Mouse (Mus musculus) brain, embryonic 18.5 days (tissue): ENCODE measurements at regions not wholly inside any gene's neighbourhood (a gene's known extent, or its start where the extent isn't known, plus 50 kb on each side); places are given as distances from the start of the nearest gene placed in this dataset.

Experiments used
- DNase-seq: peaks from one replicate; pipeline ENCODE4 v3.0.0-alpha.2; 2012; ENCODE audit warnings: low read depth, low spot score

DNA sequence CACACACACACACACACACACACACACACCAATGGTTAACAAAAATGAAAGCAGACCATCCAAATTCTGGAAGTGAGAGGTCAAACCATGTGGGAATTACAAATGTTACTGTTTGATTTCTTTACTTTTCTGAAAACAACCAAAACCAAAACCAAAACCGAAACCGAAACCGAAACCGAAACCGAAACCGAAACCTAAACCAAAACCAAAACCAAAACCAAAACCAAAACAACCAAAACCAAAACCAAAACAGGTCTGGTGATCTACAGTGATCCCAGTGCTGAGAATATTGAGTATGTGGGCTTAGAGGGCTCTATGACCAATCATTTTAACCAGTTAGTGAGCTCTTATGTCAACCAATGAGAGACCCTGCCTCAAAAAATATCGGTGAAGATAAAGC lies 1407.6 kb upstream of the Cdh20 start:
- DNase-seq, result no peak

DNA sequence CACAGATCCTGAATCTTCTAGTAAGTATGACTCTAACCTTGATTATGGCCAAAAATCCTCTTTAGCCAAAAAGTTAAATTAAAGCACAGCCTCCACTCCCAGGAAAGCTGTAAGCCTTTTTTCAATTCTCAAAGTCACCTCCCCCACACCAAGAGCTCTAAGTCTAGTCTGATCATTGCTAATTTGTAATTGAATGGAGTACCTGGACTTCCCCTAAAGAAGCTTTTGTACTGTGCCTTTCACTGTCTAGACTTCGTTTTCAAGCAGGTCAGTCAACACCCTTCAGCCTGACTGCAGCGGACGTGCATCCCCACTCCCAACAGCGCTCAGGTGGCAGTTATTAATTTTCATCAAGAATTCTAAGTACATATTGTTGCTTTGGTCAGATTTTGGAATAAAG lies 1395.5 kb upstream of the Cdh20 start:
- DNase-seq, result no peak

DNA sequence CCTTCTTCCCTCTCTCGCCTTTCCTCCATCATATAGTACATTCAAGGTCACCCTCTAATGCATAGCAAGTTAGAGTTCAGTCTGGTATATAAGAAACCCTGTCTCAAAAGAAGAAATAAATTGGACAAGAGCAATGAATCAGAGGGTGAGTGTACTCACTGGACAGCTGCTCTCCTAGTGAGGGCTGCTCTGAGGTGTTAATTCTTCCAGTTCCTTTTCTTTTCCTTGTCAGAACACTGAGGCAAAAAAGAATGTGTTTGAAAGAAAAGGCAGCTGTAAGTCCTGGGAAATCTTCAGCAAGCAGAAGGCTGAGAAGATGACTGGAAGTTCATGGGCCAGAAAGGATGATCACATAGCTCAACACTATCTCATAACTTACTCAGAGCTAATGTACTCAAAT lies 1348.2 kb upstream of the Cdh20 start:
- DNase-seq, result no peak

DNA sequence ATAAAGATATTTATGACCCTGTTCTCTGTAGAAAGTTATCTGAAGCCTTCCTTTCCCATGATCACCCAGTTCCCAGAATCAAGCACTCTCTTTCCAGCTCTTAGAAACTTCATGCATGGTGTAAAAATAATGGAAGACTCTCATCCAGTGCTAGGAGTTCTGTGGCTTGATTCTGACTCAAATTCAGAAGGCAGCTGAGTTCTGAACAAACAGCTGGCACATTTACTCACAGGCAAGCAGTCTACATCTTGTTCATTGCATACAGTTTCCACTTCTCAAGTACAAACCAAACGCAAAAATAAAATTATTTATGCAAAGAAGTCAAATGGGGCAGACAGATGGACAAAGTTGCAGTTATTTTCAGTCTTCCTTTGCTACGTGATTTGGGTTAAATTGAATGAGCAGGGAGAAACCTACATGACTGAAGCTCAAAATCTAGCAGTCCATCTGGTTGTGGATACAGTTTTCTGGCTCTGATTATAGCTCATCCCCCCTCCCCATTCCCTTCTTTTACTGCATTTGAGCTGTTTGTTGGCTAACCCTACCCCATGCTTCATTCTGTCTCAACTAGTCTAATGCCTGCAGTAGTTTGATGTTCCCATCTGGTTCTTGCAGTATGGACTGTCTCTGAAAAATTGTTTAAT lies 1347.2 kb upstream of the Cdh20 start:
- DNase-seq, result peak; percentile 8

DNA sequence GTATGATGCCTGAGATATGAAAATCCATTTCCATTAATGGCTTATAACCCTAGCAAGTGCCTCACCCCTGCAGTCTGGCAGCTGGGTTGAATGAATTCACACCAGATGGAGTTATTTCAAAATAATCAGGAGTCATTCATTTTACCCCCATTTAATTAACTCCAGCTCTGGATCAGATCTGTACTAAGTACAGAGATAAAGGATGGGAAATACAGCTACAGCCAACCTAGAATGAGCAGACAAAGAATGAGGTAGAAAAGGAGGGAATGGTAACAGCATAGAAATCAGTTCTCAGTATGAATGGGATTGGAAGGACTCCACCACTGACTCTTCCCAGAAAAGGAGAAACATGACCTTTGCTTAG lies 1346.7 kb upstream of the Cdh20 start:
- DNase-seq, result no peak

DNA sequence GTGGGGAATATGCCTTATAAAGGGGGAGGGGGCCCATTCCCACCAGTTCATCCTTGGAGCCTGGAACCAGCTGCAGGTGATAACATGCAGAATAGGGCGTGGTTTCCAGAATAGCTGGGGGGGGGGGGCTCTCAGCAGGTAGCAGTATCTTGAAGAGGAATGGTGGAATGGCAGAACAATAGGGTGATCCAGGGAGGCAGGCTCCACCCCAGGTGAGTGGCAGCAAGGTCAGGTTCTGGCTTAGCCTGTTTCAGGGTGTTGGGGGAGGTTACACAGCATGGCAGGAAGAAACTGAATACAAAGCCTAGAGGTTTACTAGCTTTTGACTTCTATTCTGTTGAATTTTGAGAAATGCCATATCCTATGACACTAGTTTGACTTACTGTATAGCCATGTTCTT lies 1296.8 kb upstream of the Cdh20 start:
- DNase-seq, result no peak

DNA sequence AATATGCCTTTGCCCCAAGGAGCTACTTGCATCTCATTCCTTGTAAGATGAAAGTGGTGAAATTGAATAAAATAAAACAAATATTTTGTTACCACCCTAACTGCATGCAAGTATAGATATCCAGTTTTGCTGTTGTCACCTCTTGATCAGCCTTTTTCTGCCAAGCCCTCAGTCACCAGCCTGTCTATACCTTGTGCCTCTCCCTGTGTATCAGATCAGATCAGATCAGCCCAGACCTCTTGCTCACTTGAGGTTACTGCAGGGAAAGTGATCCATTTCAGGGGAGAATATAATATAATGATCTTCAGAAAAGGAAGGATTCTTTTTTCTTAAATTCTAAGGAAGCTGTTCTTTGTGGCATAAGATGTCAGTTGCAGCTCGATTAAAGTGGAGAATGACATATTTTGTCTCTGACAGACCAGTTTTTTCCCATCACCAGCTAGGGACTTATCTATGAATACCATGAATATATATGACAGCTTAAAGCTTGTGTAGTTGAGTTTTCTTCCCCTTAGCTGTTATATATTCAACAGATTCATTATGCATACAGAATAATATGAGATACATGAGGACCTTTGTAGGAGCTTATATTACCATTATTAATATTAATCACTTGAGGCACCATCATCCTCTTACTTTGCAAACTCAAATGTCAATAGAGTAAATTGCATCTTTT lies 1264.7 kb upstream of the Cdh20 start:
- DNase-seq, result no peak
